Mouse (Mus musculus) G1E (cell line): ENCODE data around the gene Gm48551.

Experiments
- CTCF ChIP-seq: IDR thresholded peaks from 2 replicates; pipeline ENCODE4 v1.5.1; 2012; ENCODE audit warnings: low read depth, low read length, inconsistent platforms, mixed read lengths
- GATA1 ChIP-seq: IDR thresholded peaks from 2 replicates; pipeline ENCODE4 v1.6.1; 2012; ENCODE audit warnings: borderline replicate concordance, low read length, inconsistent platforms, mixed read lengths
- POLR2AphosphoS5 ChIP-seq: IDR thresholded peaks from 2 replicates; pipeline ENCODE4 v1.6.1; 2012; ENCODE audit warnings: low read depth, low read length, inconsistent platforms; ENCODE audit not compliant: insufficient replicate concordance

DNA sequence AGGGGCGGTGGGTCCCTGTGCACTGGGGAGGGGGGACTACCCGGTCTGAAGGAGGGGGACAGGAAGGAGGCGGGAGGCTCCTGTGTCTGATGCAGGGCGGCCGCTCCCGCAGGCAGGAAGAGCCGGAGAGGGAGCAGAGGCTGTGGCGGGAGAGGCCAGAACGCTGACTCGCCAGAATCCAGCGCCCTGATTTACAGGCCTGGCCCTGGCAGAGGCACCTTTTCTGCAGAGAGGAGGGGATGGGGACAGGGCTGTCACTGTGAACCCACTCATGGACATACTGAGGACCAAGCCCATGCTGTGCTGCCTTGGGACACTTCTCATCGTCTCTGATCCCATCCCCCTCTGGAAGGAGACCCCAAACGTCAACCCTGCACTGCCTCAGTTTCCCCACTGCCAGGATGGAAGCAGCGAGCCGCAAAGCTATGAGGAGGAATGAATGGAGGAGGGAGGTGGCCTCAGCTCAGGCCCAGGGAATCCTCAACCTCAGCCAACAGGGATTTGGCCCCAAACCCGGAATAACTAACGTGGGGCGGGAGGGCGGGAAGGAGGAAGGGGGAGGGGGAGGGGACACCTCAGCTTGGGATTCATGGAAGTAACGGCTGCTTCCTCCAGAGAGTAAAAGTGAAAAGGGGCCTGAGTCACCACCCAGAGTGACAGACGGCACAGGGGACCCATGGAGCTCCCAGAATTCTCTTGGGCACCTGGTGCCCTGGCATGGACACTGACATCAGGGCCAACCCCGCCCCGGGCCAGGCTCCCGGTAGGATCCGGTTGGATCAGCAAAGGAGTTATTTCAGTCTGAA is 40.2 kb downstream of the Gm48551 start:
- TF ChIP-seq CTCF (no peak), GATA1 (no peak), POLR2AphosphoS5 (no peak)
